Comparison of ENCODE assay signal across 9 mouse cellular contexts in the genomic region with DNA sequence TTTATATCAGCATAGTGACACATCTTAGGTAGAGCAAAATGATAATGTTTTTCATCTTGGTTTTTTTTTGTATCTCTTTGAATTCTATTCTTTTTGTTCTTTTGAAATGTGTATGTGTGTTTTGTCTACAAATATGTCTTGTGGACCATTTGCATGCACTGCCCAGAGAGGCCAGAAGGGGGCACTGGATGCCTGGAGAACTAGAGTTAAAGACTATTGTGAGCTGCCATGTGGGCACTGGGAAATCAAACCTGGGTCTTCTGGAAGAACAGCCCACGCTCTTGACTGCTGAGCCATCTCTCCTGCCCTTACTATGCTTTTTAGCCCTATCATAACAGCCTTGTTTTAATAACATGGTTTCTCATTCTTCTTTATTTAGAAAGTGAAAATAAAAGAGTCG. TPM values are rescaled to one million over a fixed set of nuclear protein-coding genes. Genes with fewer than 3 reads are reported as not detected.
DNase-seq lines count a peak whose midpoint lies in the region; ATAC-seq lines count a peak whose summit lies in the region.
"Had no signal": no experiment of that assay in that cellular context is flagged by ENCODE, and none has a peak within 500 bp of the region (broad histone marks: within the 10 kb centered on the region; RNA-seq: fewer than 3 reads in every experiment).

No protein-coding gene starts in this region.

- H3K4me2 ChIP-seq in heart, embryonic 11.5 days: no peak overlapping the region

- peak; percentile 15 to 41 for DNase-seq in heart, postnatal 10 days
- peak; percentile 64 for DNase-seq in CD4-positive helper T cell, adult 2 months (ENCODE audit: low read depth, low spot score)
- DNase-seq in ZHBTc4 (ENCODE audit: low read depth, low spot score): peak; percentile 83
- DNase-seq in mesoderm, embryonic 11.5 days (ENCODE audit: low read depth, low spot score): peak; percentile 39
- peak; percentile 78 for DNase-seq in thymus, postnatal 25 days
- no peak for DNase-seq in layer of hippocampus, adult 9-10 months (ENCODE audit: low spot score)

- intact Hi-C loops in heart, postnatal 10 days (cut with DNase I): loop anchor here (5.0 kb wide), 1 partner anchor 263 kb away; no protein-coding TSS in a partner anchor

- no peaks in the 10 kb centered on the region; the same call in 1 of the 2 replicates for H3K4me1 ChIP-seq in heart, embryonic 11.5 days (ENCODE audit: control insufficient read depth, insufficient read depth, low read length)

- ATAC-seq in heart, embryonic 11.5 days (replicated peaks; ENCODE audit: insufficient number of reproducible peaks, low FRiP score, low TSS enrichment): no peak
- peak; percentile 82 for ATAC-seq in erythroid progenitor cell, adult 5-6 weeks (replicated peaks; ENCODE audit: low FRiP score, poor library complexity, severe bottlenecking)

- WGBS in heart, embryonic 11.5 days (ENCODE audit: insufficient replicate concordance): 67% methylated on average over 2 of the region's 2 CpGs

- no peak overlapping the region for H3K27ac ChIP-seq in heart, embryonic 11.5 days (ENCODE audit: low read depth, low read length)

- H3K27me3 ChIP-seq in heart, embryonic 11.5 days (ENCODE audit: control insufficient read depth, insufficient read depth, low read length): peaks cover 16% of the 10 kb centered on the region

- no peaks in the 10 kb centered on the region for H3K36me3 ChIP-seq in heart, embryonic 11.5 days (ENCODE audit: control insufficient read depth, insufficient read depth, low read length)

- no peak overlapping the region for H3K4me3 ChIP-seq in heart, embryonic 11.5 days (ENCODE audit: low read depth, low read length)

- H3K9me3 ChIP-seq in heart, embryonic 11.5 days (replicated peaks; ENCODE audit: control insufficient read depth, low read length): no peaks in the 10 kb centered on the region

- no peak overlapping the region for H3K9ac ChIP-seq in heart, embryonic 11.5 days (ENCODE audit: low read depth, low read length)

RNA-seq across cellular contexts. Expression of a gene that starts 5.8 kb away (rescaled TPM):
- total RNA-seq in heart, postnatal 10 days (2021): not detected
- 0.57 TPM in 1 of 2 replicates, not detected in the other for polyA plus RNA-seq in heart, embryonic 11.5 days (2014; fragmentation: Nextera tagmentation; extraction: Ambion mirVana)
- not detected in 2 replicates for total RNA-seq in erythroid progenitor cell, adult 5-6 weeks (2015; ENCODE audit: low replicate concordance)
- total RNA-seq in erythroid progenitor cell, adult 5-6 weeks (2017; ENCODE audit: low replicate concordance): 3.0 TPM in 1 of 2 replicates, not detected in the other
- polyA plus RNA-seq: embryonic facial prominence, embryonic 14.5 days had no signal
